Comparison of ENCODE assay signal across 8 mouse cellular contexts in genomic region chr11:52282774-52283595, GRCm38 (mm10). TPM values are rescaled to one million over a fixed set of nuclear protein-coding genes. Genes with fewer than 3 reads are reported as not detected.
A peak's percentile ranks its signal among the peaks of the same experiment; 100 is the strongest.
DNase-seq lines count a peak whose midpoint lies in the region; ATAC-seq lines count a peak whose summit lies in the region.

Tcf7 (minus strand) TSS chr11:52283014.

- peaks cover 28% of the 10 kb centered on the region for H3K27me3 ChIP-seq in forebrain, embryonic 11.5 days (ENCODE audit: control insufficient read depth, insufficient read depth, low read length)
- peaks cover 59% of the 10 kb centered on the region for H3K27me3 ChIP-seq in hindbrain, embryonic 12.5 days
- peaks cover 73% of the 10 kb centered on the region for H3K27me3 ChIP-seq in midbrain, embryonic 10.5 days (ENCODE audit: low read depth, poor library complexity, severe bottlenecking)
- H3K27me3 ChIP-seq in stomach, embryonic 14.5 days (ENCODE audit: control insufficient read depth, insufficient read depth, low read length): no peaks in the 10 kb centered on the region

- WGBS in forebrain, embryonic 11.5 days: 1% methylated on average over 59 of the region's 97 CpGs
- under 1% methylated on average over 75 of the region's 97 CpGs for WGBS in hindbrain, embryonic 12.5 days
- WGBS in midbrain, embryonic 10.5 days: under 1% methylated on average over 97 of the region's 97 CpGs
- under 1% methylated on average over 81 of the region's 97 CpGs for WGBS in stomach, embryonic 14.5 days

- no peaks in the 10 kb centered on the region for H3K9me3 ChIP-seq in forebrain, embryonic 11.5 days (ENCODE audit: control insufficient read depth, low read length)
- no peaks in the 10 kb centered on the region for H3K9me3 ChIP-seq in hindbrain, embryonic 12.5 days (replicated peaks)
- no peaks in the 10 kb centered on the region for H3K9me3 ChIP-seq in midbrain, embryonic 10.5 days (replicated peaks)
- no peaks in the 10 kb centered on the region for H3K9me3 ChIP-seq in stomach, embryonic 14.5 days (ENCODE audit: control insufficient read depth, low read depth, low read length)

- ATAC-seq in CD4-positive, CD25-positive, alpha-beta regulatory T cell, adult 4 months: peak; percentile 21
- peak; percentile 70 for ATAC-seq in forebrain, embryonic 11.5 days (replicated peaks; ENCODE audit: low FRiP score)
- peak; percentile 63 for ATAC-seq in hindbrain, embryonic 12.5 days (ENCODE audit: low FRiP score)
- peak; percentile 68 for ATAC-seq in stomach, embryonic 14.5 days (ENCODE audit: insufficient number of reproducible peaks, insufficient read depth, low FRiP score, low read depth)

- peak within 1 kb of the TSS; percentile 63 for H3K4me3 ChIP-seq in forebrain, embryonic 11.5 days (ENCODE audit: low read depth, low read length)
- H3K4me3 ChIP-seq in hindbrain, embryonic 12.5 days: peak within 1 kb of the TSS; percentile 60
- H3K4me3 ChIP-seq in midbrain, embryonic 10.5 days: peak within 1 kb of the TSS; percentile 73
- H3K4me3 ChIP-seq in stomach, embryonic 14.5 days (ENCODE audit: low read depth, low read length): peak within 1 kb of the TSS; percentile 60

- peak; percentile 76 for DNase-seq in R1 (ENCODE audit: low read depth, low spot score)
- peak; percentile 93 for DNase-seq in forebrain, embryonic 11.5 days (ENCODE audit: low spot score)
- DNase-seq in layer of hippocampus, postnatal 36 days: peak; percentile 20 to 27
- DNase-seq in midbrain, embryonic 10.5 days (ENCODE audit: low spot score): peak; percentile 86
- no peak for DNase-seq in spleen, postnatal 14 days (ENCODE audit: low spot score in 2 of 2)

- peak within 1 kb of the TSS; percentile 94 for H3K4me2 ChIP-seq in forebrain, embryonic 11.5 days (ENCODE audit: low read depth, low read length, severe bottlenecking)
- H3K4me2 ChIP-seq in hindbrain, embryonic 12.5 days (replicated peaks): peak within 1 kb of the TSS; percentile 95
- peak within 1 kb of the TSS; percentile 93 for H3K4me2 ChIP-seq in stomach, embryonic 14.5 days (replicated peaks; ENCODE audit: low read depth, low read length)

- H3K4me1 ChIP-seq in forebrain, embryonic 11.5 days (replicated peaks; ENCODE audit: control insufficient read depth, insufficient read depth, low read length): peaks cover 22% of the 10 kb centered on the region
- H3K4me1 ChIP-seq in hindbrain, embryonic 12.5 days: peaks cover 42% of the 10 kb centered on the region
- peaks cover 65% of the 10 kb centered on the region for H3K4me1 ChIP-seq in midbrain, embryonic 10.5 days
- H3K4me1 ChIP-seq in stomach, embryonic 14.5 days (ENCODE audit: control insufficient read depth, insufficient read depth, low read length): peaks cover 19% of the 10 kb centered on the region

- no peak within 1 kb of the TSS for H3K27ac ChIP-seq in forebrain, embryonic 11.5 days (ENCODE audit: low read depth, low read length)
- H3K27ac ChIP-seq in hindbrain, embryonic 12.5 days: no peak within 1 kb of the TSS
- H3K27ac ChIP-seq in midbrain, embryonic 10.5 days (replicated peaks): peak within 1 kb of the TSS; percentile 81
- no peak within 1 kb of the TSS for H3K27ac ChIP-seq in stomach, embryonic 14.5 days (ENCODE audit: low read length)

- no peaks in the 10 kb centered on the region for H3K36me3 ChIP-seq in forebrain, embryonic 11.5 days (ENCODE audit: control insufficient read depth, insufficient read depth, low read length)
- H3K36me3 ChIP-seq in hindbrain, embryonic 12.5 days: no peaks in the 10 kb centered on the region
- H3K36me3 ChIP-seq in midbrain, embryonic 10.5 days: peaks cover 10% of the 10 kb centered on the region; the same call in 1 of the 2 replicates
- H3K36me3 ChIP-seq in stomach, embryonic 14.5 days (ENCODE audit: control insufficient read depth, insufficient read depth, low read length): no peaks in the 10 kb centered on the region

- peak within 1 kb of the TSS; percentile 66 for H3K9ac ChIP-seq in forebrain, embryonic 11.5 days (ENCODE audit: low read length)
- H3K9ac ChIP-seq in hindbrain, embryonic 12.5 days: peak within 1 kb of the TSS; percentile 63
- peak within 1 kb of the TSS; percentile 65 for H3K9ac ChIP-seq in stomach, embryonic 14.5 days (replicated peaks; ENCODE audit: low read depth, low read length)

RNA-seq across cellular contexts. Expression of gene Tcf7, which starts in this region (rescaled TPM):
- polyA plus RNA-seq in CD4-positive, CD25-positive, alpha-beta regulatory T cell, adult 4 months (2017; shearing (Covaris generic)): 100 to 1,000 TPM; 246 to 283 TPM
- polyA plus RNA-seq in forebrain, embryonic 11.5 days (2014; fragmentation: Nextera tagmentation; extraction: Ambion mirVana): 9.5 and 9.6 TPM in 2 replicates
- polyA plus RNA-seq in hindbrain, embryonic 12.5 days (2016; fragmentation: Nextera tagmentation; extraction: Ambion mirVana): 7.6 and 8.6 TPM in 2 replicates
- total RNA-seq in layer of hippocampus, postnatal 36 days (2021): 1 to 10 TPM; 2.6 to 2.9 TPM
- 8.0 and 10.6 TPM in 2 replicates for polyA plus RNA-seq in midbrain, embryonic 10.5 days (2016; fragmentation: Nextera tagmentation; extraction: Ambion mirVana)
- polyA plus RNA-seq in stomach, embryonic 14.5 days (2014; fragmentation: Nextera tagmentation; extraction: Ambion mirVana): 4.4 and 5.3 TPM in 2 replicates

Comparison
In these comparisons a context has a peak if more than half of its experiments do, and no peak if none do; other contexts are left out.
1. RNA of gene Tcf7 (polyA plus RNA-seq): 246 to 283 TPM in CD4-positive, CD25-positive, alpha-beta regulatory T cell, adult 4 months; 9.5 to 9.6 TPM in forebrain, embryonic 11.5 days, 7.6 to 8.6 TPM in hindbrain, embryonic 12.5 days, 8.0 to 10.6 TPM in midbrain, embryonic 10.5 days and 4.4 to 5.3 TPM in stomach, embryonic 14.5 days; every median in the first group is over 10 times any median in the second.
2. DNase-seq: peak in R1 (single experiment), forebrain, embryonic 11.5 days (single experiment), layer of hippocampus, postnatal 36 days (2 of 2) and midbrain, embryonic 10.5 days (single experiment); none in spleen, postnatal 14 days (0 of 2).
3. Peak in every context shown above with its lines, with median percentiles within 50 percentile points of each other: ATAC-seq, H3K4me2 ChIP-seq, H3K4me3 ChIP-seq and H3K9ac ChIP-seq.